Mouse (Mus musculus): Measurements from ENCODE around the gene Hspd1. TPM values are rescaled to one million over a fixed set of nuclear protein-coding genes. Genes with fewer than 3 reads are reported as not detected.

Hspd1 gene
- polyA plus RNA-seq, 1 experiment from 2014 or later = 512 TPM

DNA sequence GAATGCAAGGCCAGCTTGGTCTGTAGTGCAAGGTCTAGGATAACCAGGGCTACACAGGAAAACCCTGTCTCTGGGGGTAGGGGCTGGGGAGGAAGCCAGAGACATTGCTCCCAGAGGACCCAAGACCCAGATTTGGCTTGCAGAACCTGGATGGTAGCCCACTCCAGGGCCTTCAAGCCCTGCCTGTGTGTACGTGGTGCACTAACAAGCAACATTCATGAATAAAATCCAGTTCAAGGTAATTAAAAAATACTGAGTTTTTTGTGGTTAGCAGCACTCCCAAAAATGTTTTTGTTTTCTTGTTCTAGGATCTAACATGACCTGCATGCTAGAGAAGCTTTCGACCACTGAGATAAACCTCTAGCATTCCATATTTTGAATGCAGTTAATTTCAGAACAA is 4.0 kb upstream of the Hspd1 start:
- peaks cover 13% of the 10 kb centered on the region for H3K4me1 ChIP-seq (ENCODE audit: control insufficient read depth, insufficient read depth, low read length)
- H3K27me3 ChIP-seq (ENCODE audit: control insufficient read depth, insufficient read depth, low read length) = no peaks in the 10 kb centered on the region
- no peak overlapping the region for H3K4me3 ChIP-seq (ENCODE audit: low read length)
- no peak for ATAC-seq (replicated peaks; ENCODE audit: extremely low read depth, insufficient read depth, low FRiP score)
- H3K9me3 ChIP-seq (replicated peaks; ENCODE audit: control insufficient read depth, low read length) = no peaks in the 10 kb centered on the region
- peaks cover 6% of the 10 kb centered on the region; the same call in 1 of the 2 replicates for H3K36me3 ChIP-seq (ENCODE audit: control insufficient read depth, insufficient read depth)
- H3K9ac ChIP-seq (ENCODE audit: low read length) = no peak overlapping the region
- WGBS = 74% methylated on average over 2 of the region's 2 CpGs
- H3K4me2 ChIP-seq (ENCODE audit: low read depth, low read length) = no peak overlapping the region
- no peak overlapping the region for H3K27ac ChIP-seq (ENCODE audit: low read length)

DNA sequence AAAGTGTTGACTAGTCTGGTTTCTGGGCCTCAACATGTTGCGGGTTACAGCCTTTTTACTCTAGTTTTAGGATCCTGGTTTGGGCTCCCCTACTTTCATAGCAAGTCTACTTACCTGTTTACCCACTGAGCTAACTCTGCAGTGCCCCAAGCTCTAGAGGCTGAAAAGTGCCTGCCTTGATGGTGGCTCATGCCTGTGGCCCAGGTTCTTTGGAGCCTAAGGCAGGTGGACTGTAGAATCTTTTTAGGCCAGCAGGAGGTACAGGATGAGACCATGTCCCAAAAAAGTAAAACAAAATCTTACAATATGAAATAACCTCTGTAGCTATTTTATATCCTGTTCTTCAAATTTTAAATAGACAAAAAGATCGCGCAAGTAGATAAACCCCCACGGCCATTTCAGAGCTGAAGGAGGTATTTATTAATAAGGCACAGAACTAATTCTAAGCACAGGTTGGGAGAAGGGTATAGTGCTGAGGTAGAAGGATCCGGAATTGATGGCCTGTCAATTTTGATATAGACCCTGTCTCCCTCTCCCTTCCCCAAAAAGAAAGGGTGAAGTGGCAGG is 1.5 kb upstream of the Hspd1 start:
- Histone ChIP-seq H3K27ac (ENCODE audit: low read length) (no peak overlapping the region), H3K36me3 (ENCODE audit: control insufficient read depth, insufficient read depth) (peaks cover 14% of the 10 kb centered on the region), H3K9me3 (replicated peaks; ENCODE audit: control insufficient read depth, low read length) (no peaks in the 10 kb centered on the region), H3K4me3 (ENCODE audit: low read length) (peak overlapping the region; percentile 98), H3K4me2 (ENCODE audit: low read depth, low read length) (peak overlapping the region; percentile 92), H3K9ac (ENCODE audit: low read length) (peak overlapping the region; percentile 99), H3K27me3 (ENCODE audit: control insufficient read depth, insufficient read depth, low read length) (no peaks in the 10 kb centered on the region), H3K4me1 (ENCODE audit: control insufficient read depth, insufficient read depth, low read length) (peaks cover 30% of the 10 kb centered on the region)
- ATAC-seq (replicated peaks; ENCODE audit: extremely low read depth, insufficient read depth, low FRiP score) = no peak
- 83% methylated on average over 5 of the region's 5 CpGs for WGBS

DNA sequence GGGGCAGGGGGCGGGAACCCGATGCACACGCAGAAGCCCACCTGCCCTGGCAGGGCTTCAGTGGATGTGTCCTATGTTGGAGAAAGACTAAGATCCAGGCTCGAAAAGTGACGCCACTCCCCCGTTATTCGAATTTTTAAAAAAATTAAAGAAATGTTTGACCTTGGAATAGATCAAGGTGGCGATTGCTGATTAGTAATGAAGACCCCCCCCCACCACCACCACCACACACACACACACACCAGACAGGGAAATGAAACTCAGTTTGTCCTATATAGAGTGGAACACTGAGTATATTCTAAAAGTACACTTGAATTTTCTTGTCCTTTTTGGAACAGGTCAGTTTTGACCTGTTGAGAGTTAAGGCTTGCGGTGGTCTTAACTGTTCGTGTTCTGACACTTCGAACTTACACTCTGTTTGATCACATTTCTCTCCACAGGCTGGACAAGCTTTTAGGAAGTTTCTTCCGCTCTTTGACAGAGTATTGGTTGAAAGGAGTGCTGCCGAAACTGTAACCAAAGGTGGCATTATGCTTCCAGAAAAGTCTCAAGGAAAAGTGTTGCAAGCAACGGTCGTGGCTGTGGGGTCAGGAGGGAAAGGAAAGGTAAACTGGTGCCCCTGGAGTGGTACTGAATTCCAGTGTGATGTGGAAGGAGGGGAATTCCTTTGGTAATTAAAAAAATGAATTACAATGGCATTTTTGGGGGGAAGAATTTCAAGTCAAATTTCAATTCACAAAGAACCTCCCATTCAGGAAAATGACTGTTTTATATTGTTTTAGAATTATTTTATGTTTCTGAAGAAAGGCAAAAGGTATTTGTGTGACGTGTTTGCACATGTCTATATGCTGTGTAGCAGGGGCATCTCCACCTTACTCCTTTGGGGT is 811 bp upstream of the Hspd1 start:
- peaks cover 20% of the 10 kb centered on the region for H3K36me3 ChIP-seq (ENCODE audit: control insufficient read depth, insufficient read depth)
- WGBS = 6% methylated on average over 16 of the region's 16 CpGs
- peak overlapping the region; percentile 92 for H3K4me2 ChIP-seq (ENCODE audit: low read depth, low read length)
- peak overlapping the region; percentile 99 for H3K27ac ChIP-seq (ENCODE audit: low read length)
- peaks cover 30% of the 10 kb centered on the region for H3K4me1 ChIP-seq (ENCODE audit: control insufficient read depth, insufficient read depth, low read length)
- peak overlapping the region; percentile 99 for H3K9ac ChIP-seq (ENCODE audit: low read length)
- H3K4me3 ChIP-seq (ENCODE audit: low read length) = peak overlapping the region; percentile 98
- no peak for ATAC-seq (replicated peaks; ENCODE audit: extremely low read depth, insufficient read depth, low FRiP score)
- H3K27me3 ChIP-seq (ENCODE audit: control insufficient read depth, insufficient read depth, low read length) = no peaks in the 10 kb centered on the region
- no peaks in the 10 kb centered on the region for H3K9me3 ChIP-seq (replicated peaks; ENCODE audit: control insufficient read depth, low read length)

DNA sequence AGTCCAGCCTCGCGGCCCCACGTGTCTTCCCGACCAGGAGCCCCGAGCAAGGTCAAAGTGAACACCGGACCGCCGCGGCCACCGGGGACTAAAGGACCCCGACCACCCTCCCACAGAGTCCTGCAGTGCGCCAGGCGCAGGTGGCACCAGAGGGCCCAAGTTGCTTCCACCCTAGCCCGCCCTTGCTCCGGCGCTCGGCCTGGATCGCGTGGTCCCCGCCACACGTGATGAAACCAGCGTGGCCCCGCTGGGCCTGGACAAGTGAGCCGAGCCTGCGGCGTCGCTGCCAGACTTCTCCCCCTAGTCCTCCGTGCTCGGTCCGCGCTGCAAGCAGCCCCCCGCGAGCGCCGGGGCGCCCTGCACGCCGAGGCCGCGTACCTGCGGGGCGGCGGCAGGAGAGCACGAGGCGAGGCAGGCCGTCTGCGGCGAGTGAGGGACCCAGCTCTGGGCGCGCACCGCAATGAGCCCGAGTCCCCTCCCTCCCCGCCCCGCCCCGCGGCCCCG is 590 bp downstream of the Hspd1 start:
- WGBS = under 1% methylated on average over 54 of the region's 57 CpGs
- ATAC-seq (replicated peaks; ENCODE audit: extremely low read depth, insufficient read depth, low FRiP score) = peak; percentile 29
- H3K4me3 ChIP-seq (ENCODE audit: low read length) = peak overlapping the region; percentile 98
- peak overlapping the region; percentile 92 for H3K4me2 ChIP-seq (ENCODE audit: low read depth, low read length)
- H3K27me3 ChIP-seq (ENCODE audit: control insufficient read depth, insufficient read depth, low read length) = no peaks in the 10 kb centered on the region
- H3K36me3 ChIP-seq (ENCODE audit: control insufficient read depth, insufficient read depth) = peaks cover 34% of the 10 kb centered on the region
- H3K27ac ChIP-seq (ENCODE audit: low read length) = peak overlapping the region; percentile 99
- H3K9me3 ChIP-seq (replicated peaks; ENCODE audit: control insufficient read depth, low read length) = peaks cover 3% of the 10 kb centered on the region
- H3K4me1 ChIP-seq (ENCODE audit: control insufficient read depth, insufficient read depth, low read length) = peaks cover 30% of the 10 kb centered on the region
- peak overlapping the region; percentile 99 for H3K9ac ChIP-seq (ENCODE audit: low read length)

DNA sequence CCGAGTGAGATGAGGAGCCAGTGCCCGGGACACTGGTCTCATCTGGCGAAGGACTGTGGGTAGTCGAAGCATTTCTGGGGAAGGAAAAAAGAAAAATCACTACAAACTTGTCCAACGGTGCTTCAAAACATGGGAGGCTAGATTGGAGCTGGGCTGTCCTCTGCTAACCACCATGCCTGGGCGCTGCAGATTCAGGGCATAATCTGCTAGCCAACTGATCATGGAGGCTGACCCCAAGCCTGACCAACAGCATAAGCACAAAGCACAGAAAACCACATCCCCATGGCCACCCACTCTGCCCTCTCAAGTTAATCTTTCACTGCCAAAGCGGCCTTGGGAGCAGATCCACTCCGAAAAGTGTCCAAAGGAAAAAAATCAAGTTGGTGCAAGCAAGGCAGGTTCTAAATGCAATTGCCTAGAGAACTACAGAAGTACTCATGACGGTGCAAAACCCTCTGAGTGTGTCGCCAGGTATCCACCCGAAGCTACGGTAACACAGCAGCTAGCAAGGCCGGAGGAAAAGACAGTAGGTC is 1.1 kb downstream of the Hspd1 start:
- no peaks in the 10 kb centered on the region for H3K27me3 ChIP-seq (ENCODE audit: control insufficient read depth, insufficient read depth, low read length)
- H3K4me1 ChIP-seq (ENCODE audit: control insufficient read depth, insufficient read depth, low read length) = peaks cover 30% of the 10 kb centered on the region
- H3K9ac ChIP-seq (ENCODE audit: low read length) = peak overlapping the region; percentile 99
- H3K4me3 ChIP-seq (ENCODE audit: low read length) = peak overlapping the region; percentile 98
- peaks cover 6% of the 10 kb centered on the region for H3K9me3 ChIP-seq (replicated peaks; ENCODE audit: control insufficient read depth, low read length)
- H3K4me2 ChIP-seq (ENCODE audit: low read depth, low read length) = peak overlapping the region; percentile 92
- H3K36me3 ChIP-seq (ENCODE audit: control insufficient read depth, insufficient read depth) = peaks cover 36% of the 10 kb centered on the region
- H3K27ac ChIP-seq (ENCODE audit: low read length) = peak overlapping the region; percentile 99
- no peak for ATAC-seq (replicated peaks; ENCODE audit: extremely low read depth, insufficient read depth, low FRiP score)
- WGBS = 1% methylated on average over 13 of the region's 13 CpGs

DNA sequence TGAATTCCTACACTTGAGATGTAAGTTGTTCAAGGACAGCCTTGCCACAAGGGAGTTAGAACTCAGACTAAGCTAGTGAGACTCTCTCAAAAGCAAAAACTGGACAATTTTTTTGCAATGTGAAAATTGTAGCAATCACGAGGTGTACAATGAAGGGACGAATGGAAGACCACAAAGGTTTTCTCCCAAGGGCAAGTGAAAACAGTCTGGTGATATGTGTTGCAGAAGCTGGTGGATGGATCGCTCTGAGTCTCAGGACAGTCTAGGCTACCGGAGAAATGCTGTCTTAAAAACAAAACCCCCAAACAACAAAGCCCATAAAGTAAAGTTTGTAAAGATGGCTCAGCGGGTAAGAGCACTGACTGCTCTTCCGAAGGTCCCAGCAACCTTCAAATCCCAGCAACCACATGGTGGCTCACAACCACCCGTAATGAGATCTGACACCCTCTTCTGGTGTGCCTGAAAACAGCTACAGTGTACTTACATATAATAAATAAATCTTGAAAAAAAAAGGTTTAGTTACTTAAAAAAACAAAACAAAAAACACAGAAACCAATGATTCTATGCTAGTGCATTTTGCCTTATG is 2.2 kb downstream of the Hspd1 start:
- H3K27ac ChIP-seq (ENCODE audit: low read length) = no peak overlapping the region
- H3K36me3 ChIP-seq (ENCODE audit: control insufficient read depth, insufficient read depth) = peaks cover 40% of the 10 kb centered on the region
- no peak for ATAC-seq (replicated peaks; ENCODE audit: extremely low read depth, insufficient read depth, low FRiP score)
- WGBS = 45% methylated on average over 7 of the region's 7 CpGs
- H3K4me1 ChIP-seq (ENCODE audit: control insufficient read depth, insufficient read depth, low read length) = peaks cover 30% of the 10 kb centered on the region
- H3K27me3 ChIP-seq (ENCODE audit: control insufficient read depth, insufficient read depth, low read length) = no peaks in the 10 kb centered on the region
- peaks cover 6% of the 10 kb centered on the region for H3K9me3 ChIP-seq (replicated peaks; ENCODE audit: control insufficient read depth, low read length)
- H3K4me2 ChIP-seq (ENCODE audit: low read depth, low read length) = peak overlapping the region; percentile 92
- H3K4me3 ChIP-seq (ENCODE audit: low read length) = peak overlapping the region; percentile 98
- peak overlapping the region; percentile 99 for H3K9ac ChIP-seq (ENCODE audit: low read length)

DNA sequence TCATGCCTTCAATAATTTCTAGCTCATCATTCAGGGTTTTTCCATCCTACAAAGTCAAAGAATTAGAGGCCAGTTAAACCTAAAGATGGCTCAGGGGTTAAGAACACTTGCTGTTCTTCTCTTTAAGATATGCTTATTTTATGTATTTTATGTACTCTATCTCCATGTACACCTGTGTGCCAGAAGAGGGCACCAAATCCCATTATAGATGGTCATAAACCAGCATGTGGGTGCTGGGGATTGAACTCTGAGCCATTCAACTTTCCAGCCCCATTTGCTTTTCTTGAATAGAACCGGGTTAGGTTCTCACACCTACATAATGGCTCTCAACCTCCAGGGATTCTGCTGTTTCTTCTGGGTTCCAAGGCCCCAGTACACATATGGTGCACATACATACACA is 5.9 kb downstream of the Hspd1 start:
- no peak for ATAC-seq (replicated peaks; ENCODE audit: extremely low read depth, insufficient read depth, low FRiP score)
- H3K27ac ChIP-seq (ENCODE audit: low read length) = no peak overlapping the region
- H3K9me3 ChIP-seq (replicated peaks; ENCODE audit: control insufficient read depth, low read length) = peaks cover 6% of the 10 kb centered on the region
- H3K4me1 ChIP-seq (ENCODE audit: control insufficient read depth, insufficient read depth, low read length) = peaks cover 17% of the 10 kb centered on the region
- no peaks in the 10 kb centered on the region for H3K27me3 ChIP-seq (ENCODE audit: control insufficient read depth, insufficient read depth, low read length)
- H3K9ac ChIP-seq (ENCODE audit: low read length) = no peak overlapping the region
- no peak overlapping the region for H3K4me2 ChIP-seq (ENCODE audit: low read depth, low read length)
- H3K36me3 ChIP-seq (ENCODE audit: control insufficient read depth, insufficient read depth) = peaks cover 63% of the 10 kb centered on the region
- WGBS = 83% methylated on average over 1 of the region's 1 CpGs
- H3K4me3 ChIP-seq (ENCODE audit: low read length) = no peak overlapping the region

DNA sequence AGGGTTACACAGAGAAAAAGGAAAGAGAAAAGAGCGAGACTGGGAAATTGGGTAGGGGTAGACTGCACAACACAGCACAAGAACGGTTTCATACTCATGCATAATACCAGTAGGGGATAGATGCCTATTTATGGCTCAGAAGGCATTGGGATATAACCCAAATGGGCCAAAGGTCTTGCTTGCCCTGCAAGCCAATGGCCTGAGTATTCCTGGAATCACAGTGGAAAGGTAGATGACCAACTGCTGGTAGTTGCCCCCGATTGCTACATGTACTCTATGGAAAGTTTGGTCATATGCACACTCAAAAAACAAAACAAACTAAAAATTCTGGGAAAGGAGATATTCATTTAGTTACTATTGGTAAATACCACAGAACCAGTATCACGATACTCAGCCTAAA is 8.4 kb downstream of the Hspd1 start:
- no peak overlapping the region for H3K4me3 ChIP-seq (ENCODE audit: low read length)
- no peaks in the 10 kb centered on the region for H3K27me3 ChIP-seq (ENCODE audit: control insufficient read depth, insufficient read depth, low read length)
- no peak for ATAC-seq (replicated peaks; ENCODE audit: extremely low read depth, insufficient read depth, low FRiP score)
- peaks cover 57% of the 10 kb centered on the region for H3K36me3 ChIP-seq (ENCODE audit: control insufficient read depth, insufficient read depth)
- H3K9ac ChIP-seq (ENCODE audit: low read length) = no peak overlapping the region
- peaks cover 6% of the 10 kb centered on the region for H3K9me3 ChIP-seq (replicated peaks; ENCODE audit: control insufficient read depth, low read length)
- H3K4me2 ChIP-seq (ENCODE audit: low read depth, low read length) = no peak overlapping the region
- peaks cover 8% of the 10 kb centered on the region for H3K4me1 ChIP-seq (ENCODE audit: control insufficient read depth, insufficient read depth, low read length)
- H3K27ac ChIP-seq (ENCODE audit: low read length) = no peak overlapping the region
- 89% methylated on average over 4 of the region's 4 CpGs for WGBS
